Mouse (Mus musculus): Measurements from ENCODE around the gene Ano6.

Gene Ano6

GRCm38 (mm10) chr15:95827465-95827971 lies 36.9 kb downstream of the Ano6 start:
- DNase-seq (ENCODE audit: low spot score) = peak; percentile 73

- peak; percentile 41 for DNase-seq (ENCODE audit: low spot score)
These were observed 37.5 kb downstream of the Ano6 start for GRCm38 (mm10) chr15:95828018-95828646.

DNA sequence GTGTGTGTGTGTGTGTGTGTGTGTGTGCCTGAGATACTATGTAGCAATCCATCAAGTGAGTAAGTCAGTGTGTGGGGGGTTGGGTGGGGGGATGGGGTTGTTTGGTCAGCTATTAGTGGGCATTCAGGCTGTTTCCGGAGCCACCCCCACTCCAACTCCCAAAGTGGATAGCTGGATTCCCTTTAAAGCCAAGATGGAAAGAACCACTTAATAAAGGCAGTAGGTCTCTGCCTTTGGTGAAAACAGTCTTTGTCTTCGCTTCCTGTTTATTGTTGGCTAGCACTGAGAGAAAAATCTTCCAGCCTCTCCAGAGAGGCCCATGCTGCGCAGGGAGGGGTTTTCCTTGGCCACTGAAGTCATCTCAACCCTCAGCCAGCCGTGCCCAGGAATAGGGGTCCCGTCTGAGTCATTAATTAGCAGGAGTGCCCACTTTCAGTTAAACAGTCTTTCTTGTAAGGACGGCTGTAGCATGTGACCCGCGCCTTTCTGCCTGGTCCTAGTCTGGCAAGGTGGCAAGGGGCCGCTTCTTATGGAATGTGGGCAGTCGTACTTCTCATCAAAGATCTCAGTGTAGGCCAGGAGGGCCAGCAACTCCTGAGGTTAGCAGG lies 38.1 kb downstream of the Ano6 start:
- DNase-seq (ENCODE audit: low spot score) = peak; percentile 68

DNA sequence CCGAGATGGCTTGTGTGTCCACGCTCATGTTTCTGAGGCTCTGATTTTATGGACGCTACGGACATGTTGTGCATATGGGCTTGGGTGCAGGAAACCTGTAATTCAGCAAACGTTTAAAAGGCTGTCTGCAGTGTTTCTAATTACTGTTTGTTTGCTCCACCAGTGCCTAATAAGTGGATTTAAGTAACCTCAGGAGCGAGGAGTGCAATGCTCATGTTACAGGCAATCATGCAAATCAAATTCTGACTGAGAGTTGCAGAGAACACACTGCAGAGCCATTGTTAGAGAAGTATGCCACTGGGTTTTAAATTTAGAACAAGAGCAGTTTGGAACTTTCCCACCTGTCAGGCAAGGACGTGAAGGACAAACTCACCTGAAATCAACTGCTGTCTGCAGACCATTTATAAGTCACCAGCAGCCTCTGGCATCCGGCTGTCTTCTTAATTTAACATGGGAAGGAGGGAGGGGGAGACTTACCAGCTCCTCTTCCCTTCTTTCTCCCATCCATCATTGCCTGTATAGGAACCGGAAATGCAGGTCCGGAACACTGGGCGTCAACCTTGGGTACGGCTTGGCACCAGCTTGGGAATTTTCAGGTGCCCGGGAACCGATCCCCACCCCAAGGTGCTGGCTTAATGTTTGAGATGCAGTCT lies 39.0 kb downstream of the Ano6 start:
- DNase-seq (ENCODE audit: low spot score) = peak; percentile 66

- no peak for DNase-seq (ENCODE audit: low spot score)
These were observed 39.5 kb downstream of the Ano6 start for GRCm38 (mm10) chr15:95830206-95830560.

- DNase-seq (ENCODE audit: low spot score) = no peak
These were observed 42.6 kb downstream of the Ano6 start for GRCm38 (mm10) chr15:95833292-95833691.

- DNase-seq (ENCODE audit: low spot score) = no peak
These were observed 45.4 kb downstream of the Ano6 start for GRCm38 (mm10) chr15:95836077-95836476.

- no peak for DNase-seq (ENCODE audit: low spot score)
These were observed 46.2 kb downstream of the Ano6 start for GRCm38 (mm10) chr15:95836646-95837434.

DNA sequence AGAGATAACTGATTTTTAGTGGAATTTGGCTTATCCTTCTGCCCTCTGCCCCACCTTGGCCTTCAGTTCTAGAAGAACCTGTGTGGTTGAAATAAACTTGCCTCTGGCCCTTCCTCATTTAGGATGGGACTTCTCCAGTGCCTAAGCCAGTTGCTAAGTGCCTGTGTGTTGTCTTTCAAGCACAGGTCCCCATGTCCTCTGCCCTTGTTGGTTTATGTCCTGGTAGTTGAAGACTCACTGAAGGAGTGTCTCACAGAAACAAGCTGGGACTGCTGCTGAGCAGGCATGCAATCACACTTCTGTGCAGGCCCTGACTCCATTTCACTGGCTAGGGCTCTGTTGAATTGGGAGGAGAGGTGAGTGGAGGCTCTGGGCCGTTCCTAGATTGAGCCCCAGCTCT lies 46.9 kb downstream of the Ano6 start:
- DNase-seq (ENCODE audit: low spot score) = no peak

- no peak for DNase-seq (ENCODE audit: low spot score)
These were observed 47.8 kb downstream of the Ano6 start for GRCm38 (mm10) chr15:95838171-95839020.

DNA sequence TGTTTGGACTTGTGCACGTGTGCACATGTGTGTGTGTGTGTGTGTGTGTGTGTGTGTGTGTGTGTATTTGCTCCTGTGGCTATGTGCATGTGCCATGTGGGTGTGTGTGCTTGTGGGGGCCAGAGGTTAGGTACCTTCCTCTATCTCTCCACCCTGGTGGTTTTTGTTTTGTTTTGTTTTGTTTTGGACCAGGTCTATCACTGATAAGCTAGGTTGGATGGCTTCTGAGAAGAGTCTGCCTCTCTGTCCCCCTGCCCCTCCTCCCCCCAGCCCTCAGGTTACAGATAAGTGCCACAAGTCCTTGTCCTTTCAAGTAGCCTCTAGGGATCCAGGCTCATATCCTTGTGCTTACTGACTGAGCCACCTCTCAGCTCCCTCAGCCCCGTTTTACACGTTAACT lies 49.1 kb downstream of the Ano6 start:
- no peak for DNase-seq (ENCODE audit: low spot score)

- DNase-seq (ENCODE audit: low spot score) = no peak
These were observed 52.7 kb downstream of the Ano6 start for GRCm38 (mm10) chr15:95843183-95843949.

DNA sequence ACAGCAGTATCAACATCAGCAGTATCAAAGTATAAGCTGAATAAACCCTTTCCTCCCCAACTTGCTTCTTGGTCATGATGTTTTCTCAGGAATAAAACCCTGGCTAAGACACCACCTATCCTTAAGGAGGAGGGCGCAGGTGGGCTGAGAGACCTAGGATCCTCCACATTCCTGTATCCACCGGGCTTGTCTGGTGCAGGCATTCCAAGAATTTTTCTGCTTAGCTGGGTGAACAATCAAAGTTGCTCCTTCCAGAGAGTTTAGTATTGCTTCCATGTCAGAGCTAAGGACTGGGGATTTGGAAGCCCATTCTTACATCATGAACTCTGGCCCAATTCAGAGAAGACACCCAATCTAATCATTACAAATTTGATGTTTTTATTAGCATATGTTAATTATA lies 53.8 kb downstream of the Ano6 start:
- DNase-seq (ENCODE audit: low spot score) = no peak

DNA sequence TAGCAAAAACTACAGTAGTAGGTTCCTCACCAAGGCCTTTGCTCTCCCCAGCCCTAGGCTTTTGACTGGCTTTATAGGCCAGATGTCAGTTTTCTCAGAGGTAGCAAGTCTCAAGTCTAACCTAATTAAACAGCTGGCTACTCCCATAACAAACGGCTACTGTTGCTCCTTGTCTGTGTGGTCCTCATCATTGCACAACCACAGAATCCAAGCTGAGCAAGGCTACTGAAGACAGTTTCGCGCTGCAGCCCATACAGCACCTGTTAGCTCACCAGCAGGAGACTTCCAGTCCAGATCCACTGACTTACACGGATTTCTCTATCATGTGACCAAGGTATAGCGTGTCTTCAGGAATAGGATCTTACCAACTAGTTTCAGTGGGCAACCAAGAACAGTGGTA lies 55.5 kb downstream of the Ano6 start:
- DNase-seq (ENCODE audit: low spot score) = peak; percentile 34

GRCm38 (mm10) chr15:95848493-95849064 lies 57.9 kb downstream of the Ano6 start:
- peak; percentile 60 for DNase-seq (ENCODE audit: low spot score)

DNA sequence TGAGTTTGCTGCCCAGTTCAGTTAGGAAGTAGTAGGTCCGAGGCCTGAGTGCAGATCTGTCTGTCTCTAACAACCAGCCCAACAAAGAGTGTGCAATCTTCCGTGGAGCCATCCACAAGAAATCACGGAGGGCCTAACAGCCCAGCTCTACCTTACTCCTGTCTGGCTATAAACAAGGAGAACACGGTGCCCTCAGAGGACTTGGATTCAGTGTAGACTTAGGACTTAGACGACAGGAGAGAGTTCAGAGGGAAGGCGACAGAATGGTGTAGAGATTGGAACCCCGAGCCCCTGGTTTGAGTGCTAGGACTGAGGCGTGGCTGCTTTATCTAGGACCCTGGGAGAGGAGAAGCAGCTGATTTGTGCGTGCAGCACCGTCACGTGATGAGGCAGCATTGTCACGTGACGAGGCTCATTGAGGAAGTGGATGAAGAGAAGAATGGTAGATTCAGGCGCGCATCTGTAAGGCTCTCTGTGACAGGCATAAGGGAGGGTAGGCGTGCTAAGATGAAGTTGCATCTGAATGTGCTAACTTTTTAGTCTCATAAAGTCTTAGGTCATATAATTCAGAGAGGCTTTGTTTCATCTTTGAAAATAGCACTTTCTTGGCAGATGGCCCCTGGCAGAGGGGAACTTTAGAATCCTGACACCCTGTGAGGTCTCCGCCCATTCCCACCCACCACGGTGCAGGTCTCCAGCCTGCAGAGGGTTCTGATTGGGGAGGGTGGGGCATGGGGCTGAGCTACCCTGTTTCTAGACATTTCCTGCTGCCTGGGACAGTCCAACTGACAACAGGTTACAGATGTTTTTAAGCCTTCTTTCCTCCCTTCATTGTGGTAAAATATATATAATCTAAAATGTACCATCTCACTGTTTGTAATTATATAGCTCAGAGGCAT lies 59.1 kb downstream of the Ano6 start:
- no peak for DNase-seq (ENCODE audit: low spot score)

- DNase-seq (ENCODE audit: low spot score) = no peak
These were observed 59.9 kb downstream of the Ano6 start for GRCm38 (mm10) chr15:95850546-95850945.

GRCm38 (mm10) chr15:95855051-95855844 lies 64.6 kb downstream of the Ano6 start:
- DNase-seq (ENCODE audit: low spot score) = no peak

DNA sequence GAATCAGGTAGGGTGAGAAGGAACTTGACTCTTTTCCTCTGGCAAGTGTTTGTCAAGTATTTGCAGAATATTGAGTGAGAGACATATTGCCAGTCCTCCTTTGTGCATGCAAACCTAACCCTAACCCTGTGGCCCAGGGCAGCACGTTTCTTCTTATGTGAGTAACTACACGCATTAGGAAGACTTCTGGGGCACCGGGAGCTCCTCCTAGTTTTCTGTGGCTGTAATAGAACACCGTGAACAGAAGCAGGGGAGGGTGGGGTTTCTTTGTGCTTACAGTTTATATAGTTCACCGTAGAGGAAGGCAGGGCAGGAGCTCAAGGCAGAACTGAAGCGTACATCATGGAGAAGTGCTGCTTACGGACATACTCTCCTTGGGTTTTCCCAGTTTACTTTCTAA lies 65.3 kb downstream of the Ano6 start:
- DNase-seq (ENCODE audit: low spot score) = no peak
